Mouse (Mus musculus): Measurements from ENCODE around the gene Nfe2l2. TPM values are rescaled to one million over a fixed set of nuclear protein-coding genes. Genes with fewer than 3 reads are reported as not detected.
"Not testable (repeated sequence)": the region's sequence is repeated elsewhere in the genome, so short reads cannot be mapped to it uniquely, and the experiment has no call there.

Nfe2l2 gene
- total RNA-seq, 2 experiments from 2014 or later = 66.7 to 70.2 TPM

GRCm38 (mm10) chr2:75716046-75717016, 11.9 kb upstream of the Nfe2l2 start:
- no peak for DNase-seq
- intact Hi-C loops (cut with DNase I) = no loop called here

- intact Hi-C loops (cut with DNase I) = no loop called here
- DNase-seq = no peak
Measured at GRCm38 (mm10) chr2:75714766-75715165, 10.3 kb upstream of the Nfe2l2 start.

GRCm38 (mm10) chr2:75713083-75713482, 8.6 kb upstream of the Nfe2l2 start:
- DNase-seq = no peak
- intact Hi-C loops (cut with DNase I) = no loop called here

GRCm38 (mm10) chr2:75707420-75707819, 3.0 kb upstream of the Nfe2l2 start:
- DNase-seq = no peak
- intact Hi-C loops (cut with DNase I) = no loop called here

GRCm38 (mm10) chr2:75706435-75706834, 2.0 kb upstream of the Nfe2l2 start:
- DNase-seq = no peak
- intact Hi-C loops (cut with DNase I) = no loop called here

GRCm38 (mm10) chr2:75705162-75705752, 816 bp upstream of the Nfe2l2 start:
- DNase-seq = no peak
- intact Hi-C loops (cut with DNase I) = loop anchor here (2.0 kb wide), 2 partner anchors 68 to 76 kb away; no protein-coding TSS in a partner anchor

GRCm38 (mm10) chr2:75703375-75704181, 863 bp downstream of the Nfe2l2 start:
- DNase-seq = peak; percentile 92 to 97
- intact Hi-C loops (cut with DNase I) = loop anchor here (1.0 to 5.0 kb wide), 6 partner anchors 18 to 279 kb away; partner anchors contain the start of genes Hnrnpa3 and Ttc30a1

- DNase-seq = no peak
- intact Hi-C loops (cut with DNase I) = loop anchor here (5.0 kb wide), 1 partner anchor 280 kb away; the partner anchor contains the start of gene Ttc30a1
Measured at GRCm38 (mm10) chr2:75702588-75702976, 1.9 kb downstream of the Nfe2l2 start.

GRCm38 (mm10) chr2:75701822-75702587, 2.4 kb downstream of the Nfe2l2 start:
- intact Hi-C loops (cut with DNase I) = loop anchor here (5.0 kb wide), 1 partner anchor 280 kb away; the partner anchor contains the start of gene Ttc30a1

GRCm38 (mm10) chr2:75701207-75701606, 3.2 kb downstream of the Nfe2l2 start:
- intact Hi-C loops (cut with DNase I) = loop anchor here (5.0 kb wide), 1 partner anchor 281 kb away; the partner anchor contains the start of gene Ttc30a1
- no peak for DNase-seq

More at GRCm38 (mm10) chr2:75701822-75702587, 2.4 kb downstream of the Nfe2l2 start:
- no peak for DNase-seq

- DNase-seq = no peak
- intact Hi-C loops (cut with DNase I) = loop anchor here (5.0 kb wide), 1 partner anchor 282 kb away; the partner anchor contains the start of gene Ttc30a1
Measured at GRCm38 (mm10) chr2:75700543-75700942, 3.9 kb downstream of the Nfe2l2 start.

- DNase-seq = no peak
Measured at GRCm38 (mm10) chr2:75698874-75699273, 5.6 kb downstream of the Nfe2l2 start.

GRCm38 (mm10) chr2:75698007-75698406, 6.4 kb downstream of the Nfe2l2 start:
- intact Hi-C loops (cut with DNase I) = no loop called here
- DNase-seq = no peak

More at GRCm38 (mm10) chr2:75698874-75699273, 5.6 kb downstream of the Nfe2l2 start:
- intact Hi-C loops (cut with DNase I) = no loop called here

GRCm38 (mm10) chr2:75697222-75697621, 7.2 kb downstream of the Nfe2l2 start:
- intact Hi-C loops (cut with DNase I) = no loop called here
- DNase-seq = no peak

- intact Hi-C loops (cut with DNase I) = no loop called here
- DNase-seq = peak in 1 of 2 experiments; percentile 51
Measured at GRCm38 (mm10) chr2:75696371-75696770, 8.1 kb downstream of the Nfe2l2 start.

GRCm38 (mm10) chr2:75695676-75696350, 8.6 kb downstream of the Nfe2l2 start:
- peak in 1 of 2 experiments; percentile 12 for DNase-seq
- intact Hi-C loops (cut with DNase I) = no loop called here

GRCm38 (mm10) chr2:75694926-75695325, 9.5 kb downstream of the Nfe2l2 start:
- DNase-seq; intact Hi-C loops (cut with DNase I): not testable (repeated sequence)

- intact Hi-C loops (cut with DNase I) = no loop called here
Measured at GRCm38 (mm10) chr2:75692369-75692768, 12.1 kb downstream of the Nfe2l2 start.

GRCm38 (mm10) chr2:75691316-75691715, 13.1 kb downstream of the Nfe2l2 start:
- intact Hi-C loops (cut with DNase I) = no loop called here
- no peak for DNase-seq

More at GRCm38 (mm10) chr2:75692369-75692768, 12.1 kb downstream of the Nfe2l2 start:
- DNase-seq = no peak

All from heart, postnatal 36 days (tissue).